Mouse (Mus musculus) testis, adult 2 months (tissue): ENCODE data around the gene Txndc16.

Experiments
- CTCF ChIP-seq: fragments of 200-500 bp; IDR thresholded peaks from 2 replicates; pipeline ENCODE4 v1.5.1; 2012; ENCODE audit warnings: low read depth, mild to moderate bottlenecking, inconsistent platforms, low read length, moderate library complexity; ENCODE audit not compliant: control insufficient read depth, insufficient read depth, insufficient replicate concordance
- POLR2A ChIP-seq: fragments of 200-500 bp; IDR thresholded peaks from 2 replicates; pipeline ENCODE4 v1.6.1; 2012; ENCODE audit warnings: low read depth, mild to moderate bottlenecking, inconsistent platforms, low read length, moderate library complexity; ENCODE audit not compliant: control insufficient read depth

- TF ChIP-seq CTCF (no peak), POLR2A (no peak)
These were observed 135.4 kb downstream of the Txndc16 start for GRCm38 (mm10) chr14:45084656-45085280.
